Mouse (Mus musculus) Patski (cell line): Measurements from ENCODE around the gene Anxa5. TPM values are rescaled to one million over a fixed set of nuclear protein-coding genes. Genes with fewer than 3 reads are reported as not detected.

Experiments used
- ATAC-seq: fragments of 100-300 bp; one replicate; pipeline ENCODE4 v1.8.0; 2021
- CTCF ChIA-PET: fragments of 350-600 bp; sonication (Branson Sonifier 250); formaldehyde crosslinking; loops from one replicate; lab custom pipeline; 2022; ENCODE audit warnings: inconsistent platforms; lab: Charles Lee
- POLR2A ChIA-PET: fragments of 350-600 bp; sonication (Branson Sonifier 250); formaldehyde crosslinking; loops from one replicate; lab custom pipeline; 2022; ENCODE audit warnings: antibody characterized with exemption, inconsistent platforms; lab: Charles Lee
- DNase-seq: peaks from one replicate; pipeline ENCODE4 v3.0.0-alpha.2; 2011; ENCODE audit warnings: low read depth, low spot score
- H3K27me3 ChIP-seq: fragments of 371-371 bp; one replicate; pipeline ENCODE4 v1.5.1; 2021
- CTCF ChIP-seq: fragments of 100-300 bp; IDR thresholded peaks from one replicate; pipeline ENCODE4 v1.5.1; 2021
- in situ Hi-C: fragments of 300-500 bp; cut with MboI; formaldehyde crosslinking; loops from 3 replicates; pipeline ENCODE4 v1.11.1; 2018; ENCODE audit warnings: low pct_unique_long_range_greater_than_20kb, mixed read lengths
- polyA plus RNA-seq: library from polyadenylated mRNA; unstranded; gene quantifications from one replicate; pipeline ENCODE4 v1.2.3, GENCODE M21; 2021

The Anxa5 gene
- polyA plus RNA-seq, 1 experiment from 2014 or later: 987 TPM

- ChIA-PET CTCF (interaction anchor here (1.2 to 13.6 kb wide), 6 partner anchors 36 to 261 kb away, joined by 3 to 215 read pairs (median 23); no protein-coding TSS in a partner anchor), POLR2A (interaction anchor here (1.6 kb wide), 1 partner anchor 33 kb away, joined by 4 read pairs; the partner anchor contains the start of genes 1810062G17Rik and Anxa5)
- DNase-seq (no peak), ATAC-seq (peak; percentile 41)
- H3K27me3 ChIP-seq: no peaks in the 10 kb centered on the region
- peak; percentile 68 for TF ChIP-seq CTCF
- in situ Hi-C loops: loop anchor here (5.0 kb wide), 2 partner anchors 230 to 260 kb away; no protein-coding TSS in a partner anchor
These were observed 33.3 kb downstream of the Anxa5 start for GRCm38 (mm10) chr3:36442426-36442825.

- TF ChIP-seq CTCF: no peak
- CTCF ChIA-PET: interaction anchor here (1.2 to 5.9 kb wide), 7 partner anchors 10 to 258 kb away, joined by 3 to 91 read pairs (median 6); no protein-coding TSS in a partner anchor
- in situ Hi-C loops: loop anchor here (5.0 kb wide), 2 partner anchors 228 to 258 kb away; no protein-coding TSS in a partner anchor
- ATAC-seq (no peak), DNase-seq (no peak)
- H3K27me3 ChIP-seq: no peaks in the 10 kb centered on the region
- POLR2A ChIA-PET: interaction anchor here (0.6 to 0.9 kb wide), 2 partner anchors 10 to 32 kb away, joined by 3 read pairs; no protein-coding TSS in a partner anchor
These were observed 35.4 kb downstream of the Anxa5 start for GRCm38 (mm10) chr3:36440280-36440679.

- ChIA-PET CTCF (interaction anchor here (1.2 to 3.0 kb wide), 3 partner anchors 9 to 20 kb away, joined by 3 to 9 read pairs (median 7); no protein-coding TSS in a partner anchor), POLR2A (interaction anchor here (1.4 kb wide), 1 partner anchor 10 kb away, joined by 3 read pairs; no protein-coding TSS in a partner anchor)
- DNase-seq: no peak
- ATAC-seq: no peak
- TF ChIP-seq CTCF: no peak
- H3K27me3 ChIP-seq: no peaks in the 10 kb centered on the region
- in situ Hi-C loops: no loop called here
These were observed 45.3 kb downstream of the Anxa5 start for GRCm38 (mm10) chr3:36430360-36430759.

- DNase-seq (no peak), ATAC-seq (no peak)
- in situ Hi-C loops: no loop called here
- H3K27me3 ChIP-seq: peaks cover 4% of the 10 kb centered on the region
- TF ChIP-seq CTCF: no peak
- CTCF ChIA-PET: no interaction called here
- POLR2A ChIA-PET: no interaction called here
These were observed 48.3 kb downstream of the Anxa5 start for GRCm38 (mm10) chr3:36427386-36427785.

GRCm38 (mm10) chr3:36409456-36409855 lies 66.2 kb downstream of the Anxa5 start:
- POLR2A ChIA-PET: no interaction called here
- ATAC-seq: no peak
- CTCF ChIA-PET: interaction anchor here (1.3 kb wide), 1 partner anchor 21 kb away, joined by 3 read pairs; no protein-coding TSS in a partner anchor
- DNase-seq: no peak
- in situ Hi-C loops: no loop called here
- no peaks in the 10 kb centered on the region for H3K27me3 ChIP-seq
- TF ChIP-seq CTCF: no peak

- TF ChIP-seq CTCF: no peak
- POLR2A ChIA-PET: no interaction called here
- in situ Hi-C loops: no loop called here
- DNase-seq: no peak
- CTCF ChIA-PET: interaction anchor here (1.0 kb wide), 1 partner anchor 35 kb away, joined by 3 read pairs; no protein-coding TSS in a partner anchor
- no peak for ATAC-seq
- H3K27me3 ChIP-seq: peaks cover 6% of the 10 kb centered on the region
These were observed 68.7 kb downstream of the Anxa5 start for GRCm38 (mm10) chr3:36406967-36407366.

GRCm38 (mm10) chr3:36406340-36406739 lies 69.4 kb downstream of the Anxa5 start:
- TF ChIP-seq CTCF: no peak
- ChIA-PET CTCF (interaction anchor here (1.0 kb wide), 1 partner anchor 35 kb away, joined by 3 read pairs; no protein-coding TSS in a partner anchor), POLR2A (no interaction called here)
- in situ Hi-C loops: no loop called here
- DNase-seq: no peak
- peaks cover 6% of the 10 kb centered on the region for H3K27me3 ChIP-seq
- ATAC-seq: no peak

- peaks cover 6% of the 10 kb centered on the region for H3K27me3 ChIP-seq
- ChIA-PET CTCF (no interaction called here), POLR2A (no interaction called here)
- DNase-seq (no peak), ATAC-seq (no peak)
- no peak for TF ChIP-seq CTCF
- in situ Hi-C loops: no loop called here
These were observed 73.8 kb downstream of the Anxa5 start for GRCm38 (mm10) chr3:36401900-36402299.

- ATAC-seq (no peak), DNase-seq (no peak)
- ChIA-PET CTCF (no interaction called here), POLR2A (interaction anchor here (0.5 kb wide), 1 partner anchor 203 kb away, joined by 4 read pairs; no protein-coding TSS in a partner anchor)
- no peak for TF ChIP-seq CTCF
- peaks cover 6% of the 10 kb centered on the region for H3K27me3 ChIP-seq
- in situ Hi-C loops: no loop called here
These were observed 75.0 kb downstream of the Anxa5 start for GRCm38 (mm10) chr3:36400657-36401056.

Other genes with a start within 250 kb of the Anxa5 start
- 1.2 TPM for gene 1810062G17Rik, start within 50 bp of the Anxa5 start, polyA plus RNA-seq
- gene Gm11549, start 45.9 kb upstream of the Anxa5 start, polyA plus RNA-seq: not detected
- 64.6 TPM for gene Exosc9, start 76.7 kb upstream of the Anxa5 start, polyA plus RNA-seq
- 114 TPM for gene Ccna2, start 96.3 kb upstream of the Anxa5 start, polyA plus RNA-seq
- 12.3 TPM for gene Bbs7, start 137.6 kb upstream of the Anxa5 start, polyA plus RNA-seq
- 2.1 TPM for gene Trpc3, start 214.3 kb upstream of the Anxa5 start, polyA plus RNA-seq